Mouse (Mus musculus): ENCODE data around the gene Washc3. TPM values are rescaled to one million over a fixed set of nuclear protein-coding genes. Genes with fewer than 3 reads are reported as not detected.

Gene Washc3
- 75.7 and 76.4 TPM in 2 replicates for polyA plus RNA-seq (2012; ENCODE audit: insufficient read depth, insufficient read length, missing spikeins)

GRCm38 (mm10) chr10:88200951-88201638 is at the start of gene Washc3:
Washc3 (plus strand) TSS chr10:88201093.
- TF ChIP-seq CTCF (IDR thresholded peaks at IDR 0.05; ENCODE audit: low read depth, low read length) (no peak), POLR2A (IDR thresholded peaks at IDR 0.05; ENCODE audit: borderline replicate concordance, low read depth, low read length) (no peak)
- Histone ChIP-seq H3K4me1 (ENCODE audit: control insufficient read depth, insufficient read depth, low read length) (peaks cover 4% of the 10 kb centered on the region), H3K4me3 (ENCODE audit: insufficient read depth, low read length) (peak within 1 kb of the TSS; percentile 80), H3K27ac (ENCODE audit: insufficient read depth, low read depth, low read length) (peak within 1 kb of the TSS; percentile 30)

- TF ChIP-seq POLR2A (IDR thresholded peaks at IDR 0.05; ENCODE audit: borderline replicate concordance, low read depth, low read length) (no peak), CTCF (IDR thresholded peaks at IDR 0.05; ENCODE audit: low read depth, low read length) (no peak)
- Histone ChIP-seq H3K4me3 (ENCODE audit: insufficient read depth, low read length) (peak overlapping the region; percentile 15; the same call in 1 of the 2 replicates), H3K27ac (ENCODE audit: insufficient read depth, low read depth, low read length) (peak overlapping the region; percentile 39), H3K4me1 (ENCODE audit: control insufficient read depth, insufficient read depth, low read length) (peaks cover 12% of the 10 kb centered on the region)
Observed at GRCm38 (mm10) chr10:88151658-88152057, 49.2 kb upstream of the Washc3 start.

GRCm38 (mm10) chr10:88162096-88162495 is 38.8 kb upstream of the Washc3 start:
- Histone ChIP-seq H3K4me3 (ENCODE audit: insufficient read depth, low read length) (no peak overlapping the region), H3K27ac (ENCODE audit: insufficient read depth, low read depth, low read length) (no peak overlapping the region), H3K4me1 (ENCODE audit: control insufficient read depth, insufficient read depth, low read length) (no peaks in the 10 kb centered on the region)
- TF ChIP-seq CTCF (IDR thresholded peaks at IDR 0.05; ENCODE audit: low read depth, low read length) (no peak), POLR2A (IDR thresholded peaks at IDR 0.05; ENCODE audit: borderline replicate concordance, low read depth, low read length) (no peak)

GRCm38 (mm10) chr10:88162676-88163075 is 38.2 kb upstream of the Washc3 start:
- TF ChIP-seq CTCF (IDR thresholded peaks at IDR 0.05; ENCODE audit: low read depth, low read length) (no peak), POLR2A (IDR thresholded peaks at IDR 0.05; ENCODE audit: borderline replicate concordance, low read depth, low read length) (no peak)
- no peak overlapping the region for H3K4me3 ChIP-seq (ENCODE audit: insufficient read depth, low read length)
- no peak overlapping the region for H3K27ac ChIP-seq (ENCODE audit: insufficient read depth, low read depth, low read length)
- H3K4me1 ChIP-seq (ENCODE audit: control insufficient read depth, insufficient read depth, low read length): no peaks in the 10 kb centered on the region

GRCm38 (mm10) chr10:88166158-88166557 is 34.7 kb upstream of the Washc3 start:
- H3K4me1 ChIP-seq (ENCODE audit: control insufficient read depth, insufficient read depth, low read length): no peaks in the 10 kb centered on the region
- TF ChIP-seq POLR2A (IDR thresholded peaks at IDR 0.05; ENCODE audit: borderline replicate concordance, low read depth, low read length) (no peak), CTCF (IDR thresholded peaks at IDR 0.05; ENCODE audit: low read depth, low read length) (peak; percentile 38; the same call in 1 of the 2 replicates)
- no peak overlapping the region for H3K4me3 ChIP-seq (ENCODE audit: insufficient read depth, low read length)
- no peak overlapping the region for H3K27ac ChIP-seq (ENCODE audit: insufficient read depth, low read depth, low read length)

- Histone ChIP-seq H3K4me3 (ENCODE audit: insufficient read depth, low read length) (no peak overlapping the region), H3K4me1 (ENCODE audit: control insufficient read depth, insufficient read depth, low read length) (no peaks in the 10 kb centered on the region), H3K27ac (ENCODE audit: insufficient read depth, low read depth, low read length) (no peak overlapping the region)
- TF ChIP-seq POLR2A (IDR thresholded peaks at IDR 0.05; ENCODE audit: borderline replicate concordance, low read depth, low read length) (no peak), CTCF (IDR thresholded peaks at IDR 0.05; ENCODE audit: low read depth, low read length) (no peak)
Observed at GRCm38 (mm10) chr10:88167438-88168077, 33.3 kb upstream of the Washc3 start.

- TF ChIP-seq CTCF (IDR thresholded peaks at IDR 0.05; ENCODE audit: low read depth, low read length): no peak
- no peak for TF ChIP-seq POLR2A (IDR thresholded peaks at IDR 0.05; ENCODE audit: borderline replicate concordance, low read depth, low read length)
- H3K4me3 ChIP-seq (ENCODE audit: insufficient read depth, low read length): no peak overlapping the region; the same call in 1 of the 2 replicates
- H3K27ac ChIP-seq (ENCODE audit: insufficient read depth, low read depth, low read length): no peak overlapping the region
- H3K4me1 ChIP-seq (ENCODE audit: control insufficient read depth, insufficient read depth, low read length): peaks cover 4% of the 10 kb centered on the region
Observed at GRCm38 (mm10) chr10:88200541-88200940, 352 bp upstream of the Washc3 start.

GRCm38 (mm10) chr10:88201650-88202049 is 757 bp downstream of the Washc3 start:
- peak overlapping the region; percentile 80 for H3K4me3 ChIP-seq (ENCODE audit: insufficient read depth, low read length)
- H3K27ac ChIP-seq (ENCODE audit: insufficient read depth, low read depth, low read length): no peak overlapping the region
- TF ChIP-seq CTCF (IDR thresholded peaks at IDR 0.05; ENCODE audit: low read depth, low read length): no peak
- TF ChIP-seq POLR2A (IDR thresholded peaks at IDR 0.05; ENCODE audit: borderline replicate concordance, low read depth, low read length): no peak
- peaks cover 4% of the 10 kb centered on the region for H3K4me1 ChIP-seq (ENCODE audit: control insufficient read depth, insufficient read depth, low read length)

- Histone ChIP-seq H3K27ac (ENCODE audit: insufficient read depth, low read depth, low read length) (no peak overlapping the region), H3K4me3 (ENCODE audit: insufficient read depth, low read length) (no peak overlapping the region), H3K4me1 (ENCODE audit: control insufficient read depth, insufficient read depth, low read length) (peaks cover 6% of the 10 kb centered on the region)
- TF ChIP-seq POLR2A (IDR thresholded peaks at IDR 0.05; ENCODE audit: borderline replicate concordance, low read depth, low read length) (no peak), CTCF (IDR thresholded peaks at IDR 0.05; ENCODE audit: low read depth, low read length) (no peak)
Observed at GRCm38 (mm10) chr10:88202581-88202980, 1.7 kb downstream of the Washc3 start.

- no peak for TF ChIP-seq POLR2A (IDR thresholded peaks at IDR 0.05; ENCODE audit: borderline replicate concordance, low read depth, low read length)
- TF ChIP-seq CTCF (IDR thresholded peaks at IDR 0.05; ENCODE audit: low read depth, low read length): no peak
- no peak overlapping the region for H3K27ac ChIP-seq (ENCODE audit: insufficient read depth, low read depth, low read length)
- peaks cover 6% of the 10 kb centered on the region for H3K4me1 ChIP-seq (ENCODE audit: control insufficient read depth, insufficient read depth, low read length)
- H3K4me3 ChIP-seq (ENCODE audit: insufficient read depth, low read length): no peak overlapping the region
Observed at GRCm38 (mm10) chr10:88203236-88203635, 2.3 kb downstream of the Washc3 start.

Measured in bone marrow macrophage, adult 2 months (primary cell).